Mouse (Mus musculus): ENCODE measurements around the gene Plcl2.
A peak's percentile ranks its signal among the peaks of the same experiment; 100 is the strongest.
"Not testable (repeated sequence)": the region's sequence is repeated elsewhere in the genome, so short reads cannot be mapped to it uniquely, and the experiment has no call there.

The Plcl2 gene

DNA sequence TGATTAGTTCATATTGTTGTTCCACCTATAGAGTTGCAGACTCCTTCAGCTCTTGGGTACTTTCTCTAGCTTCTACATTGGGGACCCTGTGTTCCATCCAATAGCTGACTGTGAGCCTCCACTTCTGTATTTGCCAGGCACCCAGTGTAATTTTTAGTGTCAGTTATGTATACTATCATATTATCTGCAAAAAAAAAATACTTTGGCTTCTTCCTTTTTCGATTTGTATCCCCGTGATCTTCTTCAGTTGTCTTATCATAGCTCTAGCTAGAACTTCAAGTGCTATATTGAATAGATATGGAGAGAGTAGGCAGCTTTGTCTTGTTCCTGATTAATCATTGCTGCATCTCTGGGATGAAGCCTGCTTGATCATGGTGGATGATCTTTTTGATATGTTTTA is 25.7 kb downstream of the Plcl2 start:
- DNase-seq (ENCODE audit: low read depth, low spot score): not testable (repeated sequence)

DNA sequence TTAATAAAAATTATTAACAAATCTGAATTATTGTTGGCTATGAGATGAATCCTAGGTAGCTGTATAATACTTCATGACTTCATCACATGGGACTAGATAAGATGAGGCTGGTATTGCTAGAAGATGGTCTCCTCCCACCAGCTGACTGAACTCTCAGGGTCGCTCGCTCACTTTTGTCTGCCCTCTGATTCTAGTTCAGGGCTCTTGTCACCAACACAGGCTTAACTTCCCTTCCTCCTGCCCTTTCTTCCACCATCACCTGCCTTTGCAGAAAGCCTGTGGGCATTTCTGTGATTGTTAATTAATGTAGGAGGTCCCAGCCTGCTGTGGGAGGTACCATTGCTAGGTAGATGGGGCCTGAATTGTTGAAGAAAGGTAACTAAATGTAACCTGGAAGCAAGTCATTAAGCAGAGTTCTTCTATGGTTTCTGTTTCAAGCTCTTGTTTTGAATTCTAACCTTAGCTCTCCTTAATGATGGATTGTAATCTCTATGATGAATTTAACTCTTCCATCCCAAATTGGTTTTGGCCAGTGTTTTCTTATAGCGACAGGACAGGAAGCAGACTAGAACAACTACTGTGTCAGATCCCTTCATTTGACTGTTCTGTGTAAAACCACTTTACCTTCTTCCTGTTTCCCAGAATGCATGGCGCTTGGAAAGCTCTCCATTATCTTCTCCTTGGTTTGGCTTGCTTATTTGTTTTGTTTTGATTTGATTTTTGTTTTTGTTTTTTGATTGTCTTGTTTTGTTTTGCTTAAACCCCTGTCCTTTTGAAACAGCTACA is 27.4 kb downstream of the Plcl2 start:
- no peak for DNase-seq (ENCODE audit: low read depth, low spot score)

- no peak for DNase-seq (ENCODE audit: low read depth, low spot score)
Observed at GRCm38 (mm10) chr17:50537786-50538185, 28.6 kb downstream of the Plcl2 start.

GRCm38 (mm10) chr17:50544860-50545259 is 35.7 kb downstream of the Plcl2 start:
- no peak for DNase-seq (ENCODE audit: low read depth, low spot score)

DNA sequence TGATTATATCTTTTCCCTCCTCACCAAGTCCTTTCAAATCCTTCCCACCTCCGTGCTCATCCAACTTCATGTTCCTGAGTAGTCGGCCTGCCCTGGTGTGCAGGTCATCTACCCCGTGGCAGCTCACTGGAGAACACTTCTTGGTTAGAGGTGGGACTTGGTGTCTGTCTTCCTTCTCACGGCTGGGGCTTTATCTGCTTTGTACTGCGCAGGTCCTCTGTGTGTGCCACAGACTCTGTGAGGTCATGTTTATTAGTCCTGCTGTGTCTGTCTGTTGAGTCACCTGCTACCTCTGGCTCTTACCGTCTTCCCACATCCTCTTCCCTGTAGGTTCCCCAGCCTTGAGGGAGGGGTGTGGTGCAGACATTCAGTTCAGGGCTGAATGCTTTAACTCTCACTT is 36.1 kb downstream of the Plcl2 start:
- DNase-seq (ENCODE audit: low read depth, low spot score): peak; percentile 27

DNA sequence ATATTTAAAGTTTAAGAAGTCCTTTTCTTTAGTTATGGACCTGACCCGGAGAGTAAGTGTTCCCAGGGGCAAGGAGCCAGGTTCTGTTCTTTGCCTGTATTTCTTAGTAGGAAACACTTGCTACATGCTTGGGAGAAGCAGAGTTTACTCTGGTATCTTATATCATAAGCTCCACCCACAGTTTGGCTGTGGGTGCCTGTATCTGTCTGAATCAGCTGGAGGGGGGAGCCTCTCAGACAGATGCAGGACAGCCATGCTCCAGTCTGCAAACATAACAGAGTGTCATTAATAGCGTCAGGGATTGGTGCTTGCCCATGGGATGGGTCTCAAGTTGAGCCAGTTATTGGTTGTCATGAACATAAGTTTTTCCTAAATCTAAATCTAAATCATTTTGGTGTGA is 42.9 kb downstream of the Plcl2 start:
- DNase-seq (ENCODE audit: low read depth, low spot score): no peak

DNA sequence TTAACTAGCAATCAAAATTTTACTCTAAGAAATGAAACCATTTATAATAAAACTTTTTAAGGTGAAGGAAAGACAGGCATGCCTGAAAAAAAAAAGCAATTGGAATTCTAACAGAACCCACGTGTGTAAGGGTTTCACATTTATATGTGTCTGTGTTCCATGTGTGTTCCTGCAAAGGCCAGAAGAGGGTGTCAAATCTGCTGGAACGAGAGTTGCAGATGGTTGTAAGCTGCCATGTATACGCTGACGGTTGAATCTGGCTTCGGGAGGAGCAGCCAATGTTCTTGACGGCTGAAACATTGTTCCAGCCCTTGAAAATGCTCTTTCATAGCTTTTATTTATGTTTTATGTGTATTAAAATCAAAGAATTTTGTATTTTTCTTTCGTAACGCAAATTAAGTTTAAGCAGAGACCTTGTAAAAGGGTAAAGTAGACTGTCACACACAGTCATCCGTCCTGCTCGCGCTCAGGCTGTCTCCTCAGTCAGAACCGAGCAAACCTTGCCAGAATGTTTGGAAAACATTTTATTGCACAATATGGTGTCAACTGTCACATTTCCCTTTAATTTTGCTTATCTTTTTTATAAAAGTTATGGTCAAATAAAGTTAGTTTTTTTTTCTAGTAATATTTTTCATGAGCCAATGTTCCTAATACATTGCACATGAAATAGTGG is 48.5 kb downstream of the Plcl2 start:
- no peak for DNase-seq (ENCODE audit: low read depth, low spot score)

- no peak for DNase-seq (ENCODE audit: low read depth, low spot score)
Observed at GRCm38 (mm10) chr17:50558239-50558625, 49.0 kb downstream of the Plcl2 start.

DNA sequence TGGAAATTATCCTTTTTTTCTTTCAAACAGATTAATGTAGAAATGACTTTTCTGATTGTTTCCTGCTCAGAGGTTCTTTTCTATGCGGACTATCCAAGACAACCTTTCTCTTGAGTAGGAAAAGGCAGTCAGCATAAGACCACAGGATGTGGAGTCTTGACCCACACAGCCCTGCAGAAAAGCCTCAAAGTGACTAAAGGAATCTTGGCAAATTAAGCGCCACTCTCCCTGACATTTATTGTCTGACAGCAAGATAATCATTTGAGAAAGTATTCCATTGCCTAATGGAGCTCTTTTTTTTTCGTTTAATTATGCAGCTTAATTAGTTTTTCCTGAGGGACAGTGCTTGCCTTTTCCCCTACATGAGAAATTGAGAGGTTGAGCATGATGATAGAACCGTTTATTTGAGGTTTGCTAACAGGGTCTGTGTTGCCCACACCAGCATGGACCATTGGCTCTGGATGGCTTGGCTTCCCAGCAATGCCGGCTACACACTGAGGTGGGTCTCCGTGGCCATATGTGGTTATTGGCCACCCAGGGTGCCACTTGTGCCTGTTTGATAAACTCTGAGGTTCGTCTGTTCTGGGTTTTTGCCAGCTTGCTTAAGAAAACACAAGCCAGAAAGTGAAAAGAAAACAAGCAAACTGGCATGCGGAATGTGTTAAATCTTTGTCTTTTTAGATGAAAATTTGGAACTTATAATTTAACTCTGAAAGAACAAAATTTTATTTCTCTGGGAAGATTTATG is 56.3 kb downstream of the Plcl2 start:
- DNase-seq (ENCODE audit: low read depth, low spot score): no peak

GRCm38 (mm10) chr17:50568846-50569245 is 59.6 kb downstream of the Plcl2 start:
- DNase-seq (ENCODE audit: low read depth, low spot score): no peak

- not testable (repeated sequence) for DNase-seq (ENCODE audit: low read depth, low spot score)
Observed at GRCm38 (mm10) chr17:50570228-50570627, 61.0 kb downstream of the Plcl2 start.

- no peak for DNase-seq (ENCODE audit: low read depth, low spot score)
Observed at GRCm38 (mm10) chr17:50570681-50571398, 61.6 kb downstream of the Plcl2 start.

GRCm38 (mm10) chr17:50574161-50574560 is 65.0 kb downstream of the Plcl2 start:
- DNase-seq (ENCODE audit: low read depth, low spot score): no peak

GRCm38 (mm10) chr17:50580416-50580815 is 71.2 kb downstream of the Plcl2 start:
- DNase-seq (ENCODE audit: low read depth, low spot score): no peak

DNA sequence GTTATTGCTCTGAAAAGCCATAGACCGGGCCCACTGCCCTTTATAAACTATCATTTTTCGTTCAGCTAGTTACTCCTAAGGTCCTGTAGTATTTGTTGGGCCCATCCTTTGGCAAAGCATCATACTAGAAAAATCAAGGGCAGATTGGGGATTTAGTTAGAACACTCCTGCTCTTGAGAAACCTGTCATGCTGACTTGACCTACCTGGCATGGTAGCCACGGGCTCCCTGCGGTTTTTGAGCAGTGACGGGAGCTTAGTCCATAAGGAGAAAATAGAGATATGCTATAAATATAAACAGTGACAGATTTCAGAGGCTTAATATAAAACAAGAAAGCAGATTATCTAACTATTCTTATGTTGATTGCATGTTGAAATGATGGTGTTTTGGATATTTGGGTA is 77.6 kb downstream of the Plcl2 start:
- no peak for DNase-seq (ENCODE audit: low read depth, low spot score)

DNA sequence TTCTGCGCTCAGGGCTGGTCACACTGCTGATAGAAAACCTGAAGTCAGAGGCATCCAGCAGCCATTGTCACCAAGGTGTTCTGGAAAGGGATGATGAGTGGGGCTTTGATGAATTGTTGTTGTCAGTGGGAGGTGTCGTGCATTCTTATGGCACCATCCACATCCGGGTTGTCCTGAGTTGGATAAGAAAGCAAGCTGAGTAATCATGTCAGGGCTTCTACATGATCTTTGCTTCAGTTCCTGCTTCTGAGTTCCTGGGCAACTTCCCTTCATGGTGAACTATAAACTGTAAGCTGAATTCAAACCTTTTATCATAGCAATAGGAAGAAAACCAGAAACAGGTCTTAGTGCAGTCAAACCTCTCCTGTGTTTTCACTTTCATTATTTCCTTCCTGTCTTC is 78.7 kb downstream of the Plcl2 start:
- peak; percentile 5 for DNase-seq (ENCODE audit: low read depth, low spot score)

- DNase-seq (ENCODE audit: low read depth, low spot score): no peak
Observed at GRCm38 (mm10) chr17:50600178-50600577, 91.0 kb downstream of the Plcl2 start.

- DNase-seq (ENCODE audit: low read depth, low spot score): no peak
Observed at GRCm38 (mm10) chr17:50600696-50601095, 91.5 kb downstream of the Plcl2 start.

GRCm38 (mm10) chr17:50606890-50607289 is 97.7 kb downstream of the Plcl2 start:
- no peak for DNase-seq (ENCODE audit: low read depth, low spot score)

DNA sequence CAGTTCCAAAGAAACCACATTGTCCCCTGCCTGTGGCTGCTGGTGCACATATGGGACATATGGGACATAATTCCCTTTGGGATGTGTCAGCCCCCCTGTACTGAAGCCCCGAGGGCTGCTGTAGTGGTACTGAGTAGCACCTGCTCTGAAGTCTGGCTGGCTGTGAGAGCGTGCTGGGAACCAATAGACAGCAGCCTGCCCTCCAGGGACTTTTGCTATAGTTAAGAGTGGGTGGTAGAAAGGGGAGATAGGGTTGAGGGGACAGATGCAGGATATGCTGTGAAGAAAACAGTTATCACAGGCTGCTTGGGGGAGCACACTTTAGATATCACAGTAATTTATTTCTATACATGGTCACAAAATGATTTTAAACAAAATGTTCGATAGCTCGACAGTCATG is 100.7 kb downstream of the Plcl2 start:
- DNase-seq (ENCODE audit: low read depth, low spot score): no peak

GRCm38 (mm10) chr17:50620794-50621537 is 111.8 kb downstream of the Plcl2 start:
- no peak for DNase-seq (ENCODE audit: low read depth, low spot score)

All from ZHBTc4 (cell line).